Mouse (Mus musculus) heart, embryonic 10.5 days (tissue): ENCODE measurements at regions not wholly inside any gene's neighbourhood (a gene's known extent, or its start where the extent isn't known, plus 50 kb on each side); places are given as distances from the start of the nearest gene placed in this dataset.

Source experiments
- DNase-seq: peaks from one replicate; pipeline ENCODE4 v3.0.0-alpha.2; 2017; ENCODE audit warnings: low spot score
- H3K27ac ChIP-seq: fragments of 300-500 bp; sonication (generic); 2 replicates; pipeline ENCODE4 v1.5.1; 2016; ENCODE audit warnings: mild to moderate bottlenecking
- H3K27me3 ChIP-seq: fragments of 300-500 bp; sonication (generic); 2 replicates; pipeline ENCODE4 v1.6.1; 2016; ENCODE audit warnings: mild to moderate bottlenecking; ENCODE audit not compliant: poor library complexity, insufficient read depth, severe bottlenecking
- H3K36me3 ChIP-seq: fragments of 300-500 bp; sonication (generic); 2 replicates; pipeline ENCODE4 v1.6.1; 2016; ENCODE audit warnings: mild to moderate bottlenecking, moderate library complexity
- H3K4me1 ChIP-seq: fragments of 300-500 bp; sonication (generic); 2 replicates; pipeline ENCODE4 v1.6.1; 2016; ENCODE audit warnings: mild to moderate bottlenecking
- H3K4me3 ChIP-seq: fragments of 300-500 bp; sonication (generic); 2 replicates; pipeline ENCODE4 v1.5.1; 2016; ENCODE audit warnings: mild to moderate bottlenecking, moderate library complexity
- H3K9me3 ChIP-seq: fragments of 300-500 bp; sonication (generic); 2 replicates; pipeline ENCODE4 v1.6.1; 2016; ENCODE audit warnings: mild to moderate bottlenecking, moderate library complexity
- WGBS: fragments of 180-500 bp; shearing (Covaris S2); methylation state at CpG from one replicate; pipeline ENCODE4 v1.1.7; 2016; 5-methylcytosine and 5-hydroxymethylcytosine counted together

DNA sequence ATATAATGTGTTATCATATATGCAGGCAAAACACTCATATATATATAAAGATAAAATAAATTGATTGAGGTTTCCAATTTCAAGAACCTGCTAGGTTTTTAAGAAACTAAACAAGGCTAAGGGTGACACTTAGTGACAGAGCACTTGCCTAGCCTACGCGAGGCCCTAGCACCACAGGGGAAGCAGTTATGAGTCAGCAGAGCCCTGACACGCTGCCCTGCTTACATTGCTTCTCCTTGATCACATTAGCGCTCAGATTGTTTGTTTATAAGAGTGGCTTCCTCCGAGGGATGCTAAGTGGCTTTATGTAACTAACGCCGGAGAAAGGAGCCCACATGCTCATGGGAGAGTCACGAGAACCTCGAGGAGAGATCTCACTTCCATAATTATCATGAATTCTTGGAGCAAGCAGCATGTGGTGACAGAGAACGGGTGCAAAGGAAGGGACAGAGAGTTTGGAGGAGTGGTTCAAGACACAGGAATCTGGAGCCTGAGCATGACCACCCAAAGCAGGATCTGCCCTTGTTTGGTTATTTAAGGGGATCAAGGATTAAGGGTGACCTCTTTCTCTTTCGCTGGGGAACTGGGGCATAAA lies 55.3 kb upstream of the Tspan5 start:
- Histone ChIP-seq H3K9me3 (no peaks in the 10 kb centered on the region), H3K27ac (no peak overlapping the region), H3K36me3 (no peaks in the 10 kb centered on the region), H3K4me1 (peaks cover 4% of the 10 kb centered on the region; the same call in 1 of the 2 replicates), H3K27me3 (no peaks in the 10 kb centered on the region), H3K4me3 (no peak overlapping the region)
- 30% methylated on average over 11 of the region's 11 CpGs for WGBS
- DNase-seq, result no peak

DNA sequence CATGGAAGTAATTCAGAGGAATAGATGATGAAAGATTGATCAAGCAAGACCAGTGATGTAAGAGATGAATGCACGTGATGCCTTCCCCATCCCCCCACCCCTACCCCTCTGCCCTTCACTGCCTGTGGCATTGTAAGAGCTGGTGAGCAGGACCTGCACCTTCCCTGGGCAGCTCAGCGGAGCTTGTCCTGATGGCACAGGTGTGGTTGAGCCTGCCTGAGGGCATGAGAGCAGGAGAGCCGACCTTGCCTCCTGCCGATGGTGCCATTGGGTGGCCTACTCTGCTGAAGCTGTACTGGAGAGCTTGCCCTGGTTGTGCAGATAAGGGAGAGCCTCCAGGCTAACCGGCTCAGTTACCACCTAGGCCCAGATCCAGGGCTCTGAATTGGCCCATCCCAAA lies 53.4 kb upstream of the Tspan5 start:
- 83% methylated on average over 5 of the region's 5 CpGs for WGBS
- H3K4me3 ChIP-seq, result no peak overlapping the region
- H3K4me1 ChIP-seq, result peaks cover 4% of the 10 kb centered on the region; the same call in 1 of the 2 replicates
- no peaks in the 10 kb centered on the region for H3K36me3 ChIP-seq
- no peaks in the 10 kb centered on the region for H3K9me3 ChIP-seq
- no peak for DNase-seq
- H3K27me3 ChIP-seq, result no peaks in the 10 kb centered on the region
- no peak overlapping the region for H3K27ac ChIP-seq
